Mouse (Mus musculus) kidney, adult 2 months (tissue): ENCODE data around the gene Mettl7a1. TPM values are rescaled to one million over a fixed set of nuclear protein-coding genes. Genes with fewer than 3 reads are reported as not detected.
"Not testable (repeated sequence)": the region's sequence is repeated elsewhere in the genome, so short reads cannot be mapped to it uniquely, and the experiment has no call there.

ENCODE experiments used
- DNase-seq: peaks from one replicate; pipeline ENCODE4 v3.0.0; 2021
- H3K27ac ChIP-seq: fragments of 200-500 bp; 2 replicates; pipeline ENCODE4 v1.5.1; 2012; ENCODE audit warnings: low read depth, low read length, control low read depth, inconsistent platforms; ENCODE audit not compliant: insufficient read depth
- H3K27me3 ChIP-seq: fragments of 200-500 bp; replicated peaks from 2 replicates; pipeline ENCODE4 v1.6.1; 2012; ENCODE audit warnings: mild to moderate bottlenecking, moderate library complexity, low read length, inconsistent platforms; ENCODE audit not compliant: control insufficient read depth, insufficient read depth
- H3K36me3 ChIP-seq: fragments of 200-500 bp; 2 replicates; pipeline ENCODE4 v1.6.1; 2012; ENCODE audit warnings: mild to moderate bottlenecking, moderate library complexity, low read length, inconsistent platforms; ENCODE audit not compliant: control insufficient read depth, insufficient read depth
- H3K4me1 ChIP-seq: fragments of 200-500 bp; 2 replicates; pipeline ENCODE4 v1.6.1; 2011; ENCODE audit warnings: low read length; ENCODE audit not compliant: control insufficient read depth, insufficient read depth
- H3K4me3 ChIP-seq: fragments of 200-500 bp; 2 replicates; pipeline ENCODE4 v1.5.1; 2011; ENCODE audit warnings: mild to moderate bottlenecking, low read depth, low read length, control low read depth; ENCODE audit not compliant: insufficient read depth
- CTCF ChIP-seq: fragments of 200-500 bp; conservative IDR thresholded peaks from 2 replicates; pipeline ENCODE4 v1.5.1; 2011; ENCODE audit warnings: low read depth, mild to moderate bottlenecking, control low read depth, low read length, moderate library complexity, mixed read lengths; ENCODE audit not compliant: insufficient read depth, insufficient read length
- POLR2A ChIP-seq: fragments of 200-500 bp; IDR thresholded peaks from one replicate; pipeline ENCODE4 v1.6.1; 2011; ENCODE audit warnings: low read depth, low read length, control low read depth
- WGBS: fragments of 180-500 bp; shearing (Covaris S2); methylation state at CpG from one replicate; pipeline ENCODE4 v1.1.7; 2018; 5-methylcytosine and 5-hydroxymethylcytosine counted together
- polyA plus RNA-seq: library from polyadenylated mRNA; depleted of rRNA; stranded (reverse); fragments of >200 nt; gene quantifications from 2 replicates; pipeline ENCODE4 v1.2.3, GENCODE M21; 2012; rRNA removed

Gene Mettl7a1
- 370 and 430 TPM in 2 replicates for polyA plus RNA-seq

- Histone ChIP-seq H3K27ac (peak within 1 kb of the TSS; percentile 99), H3K36me3 (no peaks in the 10 kb centered on the region), H3K4me1 (peaks cover 6% of the 10 kb centered on the region; the same call in 1 of the 2 replicates), H3K4me3 (peak within 1 kb of the TSS; percentile 81), H3K27me3 (no peaks in the 10 kb centered on the region)
- WGBS = 2% methylated on average over 25 of the region's 30 CpGs
- TF ChIP-seq POLR2A (peak; percentile 91), CTCF (no peak)
- DNase-seq = peak; percentile 92
Measured at GRCm38 (mm10) chr15:100304019-100304991, at the start of gene Mettl7a1. Mettl7a1 (plus strand) TSS chr15:100304140.

GRCm38 (mm10) chr15:100256386-100256785 is 47.6 kb upstream of the Mettl7a1 start:
- H3K4me1 ChIP-seq = no peaks in the 10 kb centered on the region
- WGBS = 86% methylated on average over 6 of the region's 6 CpGs
- peaks cover 16% of the 10 kb centered on the region for H3K36me3 ChIP-seq
- DNase-seq = no peak
- H3K27me3 ChIP-seq = no peaks in the 10 kb centered on the region
- H3K4me3 ChIP-seq = no peak overlapping the region
- no peak overlapping the region for H3K27ac ChIP-seq
- TF ChIP-seq CTCF = no peak
- TF ChIP-seq POLR2A = no peak

GRCm38 (mm10) chr15:100257305-100257704 is 46.6 kb upstream of the Mettl7a1 start:
- 83% methylated on average over 5 of the region's 5 CpGs for WGBS
- Histone ChIP-seq H3K4me1 (peaks cover 2% of the 10 kb centered on the region; the same call in 1 of the 2 replicates), H3K36me3 (peaks cover 12% of the 10 kb centered on the region), H3K4me3 (no peak overlapping the region), H3K27ac (no peak overlapping the region), H3K27me3 (no peaks in the 10 kb centered on the region)
- no peak for DNase-seq
- no peak for TF ChIP-seq POLR2A
- TF ChIP-seq CTCF = no peak

GRCm38 (mm10) chr15:100258646-100259425 is 45.1 kb upstream of the Mettl7a1 start:
- DNase-seq = no peak
- Histone ChIP-seq H3K27ac (no peak overlapping the region), H3K27me3 (no peaks in the 10 kb centered on the region), H3K4me1 (peaks cover 5% of the 10 kb centered on the region; the same call in 1 of the 2 replicates), H3K36me3 (peaks cover 7% of the 10 kb centered on the region), H3K4me3 (no peak overlapping the region)
- TF ChIP-seq CTCF (no peak), POLR2A (no peak)
- WGBS = 84% methylated on average over 7 of the region's 7 CpGs

GRCm38 (mm10) chr15:100260351-100260750 is 43.6 kb upstream of the Mettl7a1 start:
- H3K4me3 ChIP-seq, H3K27me3 ChIP-seq, H3K36me3 ChIP-seq, H3K27ac ChIP-seq, DNase-seq, H3K4me1 ChIP-seq: not testable (repeated sequence)
- WGBS = 76% methylated on average over 7 of the region's 7 CpGs

GRCm38 (mm10) chr15:100263246-100263905 is 40.6 kb upstream of the Mettl7a1 start:
- TF ChIP-seq POLR2A (no peak), CTCF (peak; percentile 27; the same call in 1 of the 2 replicates)
- H3K27me3 ChIP-seq = no peaks in the 10 kb centered on the region
- DNase-seq = peak; percentile 28
- peaks cover 3% of the 10 kb centered on the region for H3K36me3 ChIP-seq
- H3K4me1 ChIP-seq = peaks cover 8% of the 10 kb centered on the region
- WGBS = 32% methylated on average over 4 of the region's 4 CpGs
- H3K4me3 ChIP-seq = no peak overlapping the region
- H3K27ac ChIP-seq = no peak overlapping the region
